Mouse (Mus musculus) kidney, postnatal 36 days (tissue): ENCODE data around the gene Grk2.

Experiments
- DNase-seq, 2 experiments: peaks; one replicate each; pipeline ENCODE4 v3.0.0; 2021 to 2022; ENCODE audit warnings: mixed read lengths in 2 of 2

The Grk2 gene

GRCm38 (mm10) chr19:4306190-4306577 lies at the start of gene Grk2:
Gene Grk2 (minus strand): TSS chr19:4306222.
- peak; percentile 77 to 93 for DNase-seq

DNA sequence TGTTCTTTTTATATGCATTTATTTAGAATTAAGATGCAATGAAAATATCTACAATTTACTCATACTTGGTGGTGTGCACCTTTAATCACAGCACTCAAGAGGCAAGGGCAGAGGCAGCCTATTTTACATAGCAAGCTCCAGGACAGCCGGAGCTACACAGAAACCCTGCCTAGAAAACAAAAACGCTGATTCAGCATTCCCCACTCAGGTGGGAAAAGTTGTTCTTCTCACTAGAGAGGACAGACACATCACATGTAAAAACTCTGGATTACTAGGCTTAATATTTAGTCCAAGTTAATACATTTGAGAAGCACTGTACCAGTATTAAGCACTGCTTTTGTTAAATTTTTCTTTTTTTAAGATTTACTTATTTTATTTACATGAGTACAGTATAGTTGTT lies 43.4 kb upstream of the Grk2 start:
- no peak for DNase-seq

DNA sequence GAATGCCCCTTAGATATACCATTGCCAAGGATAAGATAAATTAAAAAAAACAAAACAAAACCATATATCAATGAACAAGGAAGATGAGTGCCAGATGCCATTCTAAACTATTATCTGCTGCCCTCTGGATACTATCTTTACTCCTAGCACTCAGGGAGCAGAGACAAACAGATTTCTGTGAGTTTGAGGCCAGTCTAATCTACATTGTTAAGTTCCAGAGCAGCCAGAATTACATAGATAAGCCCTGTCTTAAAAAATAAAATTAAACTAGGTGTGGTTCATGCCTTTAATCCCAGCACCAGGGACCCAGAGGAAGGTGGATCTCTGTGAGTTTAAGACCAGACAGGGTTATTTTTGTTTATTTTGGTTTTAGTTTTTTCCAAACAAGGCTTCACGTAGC lies 40.5 kb upstream of the Grk2 start:
- no peak for DNase-seq

- DNase-seq: peak; percentile 83 to 85
These were observed 32.1 kb upstream of the Grk2 start for GRCm38 (mm10) chr19:4338162-4338561.

DNA sequence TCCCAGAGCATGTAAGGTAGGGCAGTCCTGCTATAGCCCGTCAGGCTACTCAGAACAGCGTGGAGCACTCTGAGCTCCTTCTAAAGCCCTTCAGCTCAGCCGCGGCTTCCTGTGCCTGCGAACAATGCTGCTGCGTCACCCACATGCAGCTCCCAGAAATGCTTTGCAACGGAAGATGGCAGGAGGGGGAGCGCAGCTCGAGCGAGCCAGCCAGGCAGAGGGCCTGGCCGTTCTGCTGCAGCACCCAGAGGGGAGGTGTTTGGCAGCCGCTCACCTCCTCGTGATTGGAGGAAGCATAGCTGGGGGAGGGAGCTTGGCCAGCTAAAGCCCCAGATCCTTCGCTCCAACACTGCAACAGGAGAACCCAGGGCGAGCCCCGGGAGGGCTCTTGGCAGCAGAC lies 27.8 kb upstream of the Grk2 start:
- DNase-seq: peak; percentile 96 to 98

GRCm38 (mm10) chr19:4333100-4333775 lies 27.2 kb upstream of the Grk2 start:
- peak; percentile 44 to 62 for DNase-seq

- peak; percentile 70 to 83 for DNase-seq
These were observed 26.6 kb upstream of the Grk2 start for GRCm38 (mm10) chr19:4332653-4333052.

GRCm38 (mm10) chr19:4331273-4331672 lies 25.3 kb upstream of the Grk2 start:
- DNase-seq: no peak

DNA sequence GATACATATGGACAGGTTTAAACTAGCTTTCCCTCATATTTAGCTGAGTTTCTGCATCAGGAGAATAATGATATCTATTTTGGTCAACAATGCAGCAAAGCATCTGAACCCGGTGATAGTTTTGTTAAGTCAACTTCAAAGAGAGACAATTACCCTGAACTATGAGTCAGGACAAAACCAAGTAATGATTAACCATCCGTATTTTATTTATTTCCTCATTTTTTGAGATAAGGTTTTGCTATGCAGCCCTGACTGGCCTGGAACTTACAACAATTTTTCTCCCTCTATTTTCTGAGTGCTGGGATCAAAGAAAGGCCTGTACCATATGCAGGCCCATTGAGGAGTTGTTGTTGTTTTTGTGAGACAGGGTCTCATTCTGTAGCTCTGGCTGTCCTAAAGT lies 24.6 kb upstream of the Grk2 start:
- DNase-seq: no peak

GRCm38 (mm10) chr19:4328737-4329304 lies 22.8 kb upstream of the Grk2 start:
- DNase-seq: no peak

DNA sequence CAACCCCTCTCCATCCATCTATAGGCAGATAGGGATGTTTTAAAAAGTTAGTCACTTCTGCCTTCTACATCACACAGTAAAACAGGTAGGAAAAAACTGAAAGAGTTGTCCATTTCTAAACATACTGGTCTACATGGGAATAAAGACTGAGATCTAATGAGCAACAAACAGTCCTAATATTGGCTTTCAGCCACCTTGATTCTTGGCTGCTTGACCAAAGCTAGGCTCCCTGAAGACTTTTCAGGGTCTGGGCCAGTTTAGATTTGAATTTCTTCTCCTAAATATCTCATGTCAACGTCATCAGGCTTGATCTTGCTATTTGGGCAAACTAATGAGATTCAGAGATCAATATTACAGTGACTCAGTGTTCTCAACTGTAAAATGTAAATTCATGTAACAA lies 20.9 kb upstream of the Grk2 start:
- no peak for DNase-seq

GRCm38 (mm10) chr19:4326106-4326505 lies 20.1 kb upstream of the Grk2 start:
- peak in 1 of 2 experiments; percentile 30 for DNase-seq

DNA sequence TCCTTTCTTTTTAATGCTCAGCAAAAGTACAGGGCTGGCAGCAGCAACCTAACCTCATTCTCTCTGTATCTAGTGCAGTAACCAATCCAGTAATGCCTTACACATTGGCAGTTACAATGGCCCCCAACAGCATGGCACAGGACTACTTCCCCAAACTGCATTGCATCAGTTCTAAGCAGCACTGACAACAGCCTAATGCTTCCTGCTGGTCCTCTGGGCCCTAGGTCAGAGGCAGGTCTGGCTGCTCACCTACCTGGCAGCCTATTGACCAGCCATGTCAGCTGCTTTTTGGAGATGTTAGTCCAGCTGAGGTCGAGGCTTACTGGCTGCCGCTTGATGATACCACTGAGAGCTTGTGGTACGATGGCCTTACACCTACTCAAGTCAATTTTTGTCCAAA lies 16.1 kb upstream of the Grk2 start:
- no peak for DNase-seq

- no peak for DNase-seq
These were observed 15.6 kb upstream of the Grk2 start for GRCm38 (mm10) chr19:4321622-4322021.

DNA sequence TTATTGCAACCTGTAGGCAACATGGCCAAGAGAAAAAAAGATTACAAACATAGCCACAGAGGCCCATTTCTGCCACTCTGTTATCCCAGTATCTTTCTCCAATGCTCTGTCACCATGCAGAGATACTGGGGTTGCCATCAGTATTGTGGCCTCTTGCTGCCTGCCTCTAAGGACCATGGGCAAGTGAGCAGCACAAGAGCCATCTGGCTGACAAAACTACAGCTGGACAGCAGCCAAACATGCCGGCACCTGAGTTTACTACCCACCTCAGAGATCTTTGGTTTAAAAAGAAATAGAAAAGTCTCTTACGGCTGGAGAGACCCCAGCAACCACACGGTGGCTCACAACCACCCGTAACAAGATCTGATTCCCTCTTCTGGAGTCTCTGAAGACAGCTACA lies 13.2 kb upstream of the Grk2 start:
- DNase-seq: no peak

- DNase-seq: no peak
These were observed 11.2 kb upstream of the Grk2 start for GRCm38 (mm10) chr19:4317181-4317580.

- DNase-seq: peak; percentile 68 to 69
These were observed 9.4 kb upstream of the Grk2 start for GRCm38 (mm10) chr19:4315223-4315944.

DNA sequence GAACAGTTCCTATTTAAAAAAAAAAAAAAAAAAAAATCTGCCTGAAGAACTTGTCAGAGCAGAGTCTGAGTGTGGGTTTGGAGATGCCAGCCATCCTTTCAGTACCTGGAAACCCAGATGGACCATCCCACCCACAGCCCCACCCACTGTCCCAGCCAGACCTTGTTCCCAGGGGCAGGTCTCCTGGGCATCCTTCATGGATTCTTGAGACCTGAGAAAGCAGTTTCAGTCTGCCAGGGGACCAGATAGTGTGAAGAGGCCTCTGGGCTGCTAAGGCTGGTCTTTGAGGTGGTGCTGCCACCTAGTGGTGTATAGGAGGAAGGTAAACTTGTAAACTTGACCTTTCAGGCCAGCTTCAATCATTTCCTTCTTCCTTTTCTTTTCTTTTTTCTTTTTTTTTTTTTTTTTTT lies 3.8 kb upstream of the Grk2 start:
- DNase-seq: peak; percentile 73 to 76

DNA sequence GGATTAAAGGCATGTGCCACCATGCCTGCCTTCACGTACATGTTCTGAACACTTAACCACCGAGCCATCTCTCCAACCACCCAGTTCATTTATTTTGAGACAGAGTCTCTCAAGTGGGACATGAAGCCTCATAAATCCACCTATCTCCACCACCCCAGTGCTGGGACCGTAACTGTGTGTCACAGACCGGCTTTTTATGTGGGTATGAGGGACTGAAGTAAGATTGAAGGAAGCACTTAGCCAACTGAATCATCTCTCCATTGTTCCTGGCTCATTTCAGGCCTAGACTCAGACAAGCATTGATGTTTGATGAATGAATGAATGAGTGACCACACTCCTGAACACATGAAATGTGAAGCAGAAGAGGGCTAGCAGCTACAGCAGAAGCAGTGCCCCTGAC lies 3.3 kb upstream of the Grk2 start:
- no peak for DNase-seq

DNA sequence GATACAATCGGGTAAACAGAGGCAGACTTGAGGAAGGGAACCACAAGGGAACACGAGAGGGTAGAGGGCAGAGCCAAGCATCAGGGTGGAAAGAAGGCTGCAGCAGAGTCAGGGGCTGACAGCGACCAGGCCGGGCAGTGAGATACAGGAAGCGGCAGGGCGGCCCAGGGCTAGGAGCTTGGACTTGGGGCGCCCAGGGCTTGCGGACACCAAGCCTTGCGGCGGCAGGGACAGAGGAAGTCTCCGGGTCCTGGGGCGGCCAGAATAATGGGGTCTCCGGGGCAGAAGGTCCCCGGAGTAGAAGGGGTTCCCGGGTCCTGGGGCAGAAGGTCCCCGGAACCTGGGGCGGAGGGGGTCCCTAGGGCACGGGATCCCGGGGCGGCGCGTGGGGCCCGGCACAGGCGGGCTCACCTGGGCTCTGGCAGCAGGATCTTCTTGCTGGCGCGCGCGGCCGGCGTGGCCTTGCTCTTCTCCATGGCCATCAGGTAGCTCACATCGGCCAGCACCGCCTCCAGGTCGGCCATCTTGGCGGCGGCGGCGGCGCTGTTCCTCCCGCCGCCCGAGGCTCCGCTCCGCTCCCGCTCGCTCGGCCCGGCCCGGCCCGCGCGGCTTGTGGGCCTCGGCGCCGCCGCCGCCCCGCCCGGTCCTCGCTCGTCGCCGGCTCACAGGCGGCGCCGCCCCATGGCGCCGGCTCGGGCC lies 382 bp downstream of the Grk2 start:
- peak; percentile 43 to 73 for DNase-seq

DNA sequence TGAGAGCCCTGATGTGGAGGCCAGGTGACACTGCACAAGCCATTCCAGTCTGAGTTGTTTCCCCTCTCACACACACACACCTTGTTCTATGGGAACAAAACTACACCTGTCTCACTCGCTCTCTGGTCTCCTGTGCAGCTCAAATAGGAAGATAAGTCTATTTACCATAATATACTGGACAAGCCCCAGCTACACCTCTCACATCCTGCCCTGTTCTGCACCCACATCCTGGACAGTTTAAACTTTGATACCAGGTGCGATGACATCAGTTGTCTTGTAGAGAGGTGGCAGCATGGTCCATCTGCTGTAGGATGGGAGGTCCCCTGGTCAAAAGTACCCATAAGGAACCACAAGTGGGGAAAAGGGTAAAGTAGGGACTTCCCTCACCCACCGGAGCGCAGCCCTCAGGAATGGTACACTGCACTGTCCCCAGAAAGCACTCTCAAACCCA lies 1.1 kb downstream of the Grk2 start:
- DNase-seq: no peak

GRCm38 (mm10) chr19:4304251-4304821 lies 1.7 kb downstream of the Grk2 start:
- peak; percentile 14 to 50 for DNase-seq

- DNase-seq: no peak
These were observed 2.4 kb downstream of the Grk2 start for GRCm38 (mm10) chr19:4303640-4303995.
